Mouse (Mus musculus): ENCODE results near the gene Paqr4. TPM values are rescaled to one million over a fixed set of nuclear protein-coding genes. Genes with fewer than 3 reads are reported as not detected.

Gene Paqr4
- polyA plus RNA-seq (2015; fragmentation: Nextera tagmentation; extraction: Ambion mirVana): 26.3 and 28.0 TPM in 2 replicates

- Histone ChIP-seq H3K27me3 (ENCODE audit: control insufficient read depth, insufficient read depth, low read length) (peaks cover 5% of the 10 kb centered on the region; the same call in 1 of the 2 replicates), H3K9ac (ENCODE audit: low read length) (peak within 1 kb of the TSS; percentile 71), H3K4me2 (replicated peaks; ENCODE audit: low read depth) (peak within 1 kb of the TSS; percentile 94), H3K4me1 (replicated peaks; ENCODE audit: control insufficient read depth, insufficient read depth) (peaks cover 13% of the 10 kb centered on the region; the same call in 1 of the 2 replicates), H3K9me3 (ENCODE audit: control insufficient read depth, low read length) (no peaks in the 10 kb centered on the region), H3K4me3 (ENCODE audit: low read depth, low read length) (peak within 1 kb of the TSS; percentile 72), H3K36me3 (ENCODE audit: control insufficient read depth, insufficient read depth, low read length) (peaks cover 3% of the 10 kb centered on the region; the same call in 1 of the 2 replicates), H3K27ac (replicated peaks) (peak within 1 kb of the TSS; percentile 86)
- ATAC-seq (ENCODE audit: low FRiP score, low TSS enrichment) (peak; percentile 81), DNase-seq (ENCODE audit: low spot score) (peak; percentile 80)
- 2% methylated on average over 13 of the region's 13 CpGs for WGBS
- TF ChIP-seq EP300 (optimal IDR thresholded peaks at IDR 0.05) (no peak), CTCF (IDR thresholded peaks at IDR 0.05; ENCODE audit: low read depth) (no peak)
These were observed at the start of gene Paqr4 for GRCm38 (mm10) chr17:23740598-23741021. Gene Paqr4 (minus strand): TSS chr17:23740867.

GRCm38 (mm10) chr17:23789749-23790268 lies 49.1 kb upstream of the Paqr4 start:
- Histone ChIP-seq H3K27ac (replicated peaks) (peak overlapping the region; percentile 86), H3K4me1 (replicated peaks; ENCODE audit: control insufficient read depth, insufficient read depth) (peaks cover 4% of the 10 kb centered on the region; the same call in 1 of the 2 replicates), H3K27me3 (ENCODE audit: control insufficient read depth, insufficient read depth, low read length) (no peaks in the 10 kb centered on the region), H3K4me3 (ENCODE audit: low read depth, low read length) (peak overlapping the region; percentile 47), H3K9me3 (ENCODE audit: control insufficient read depth, low read length) (no peaks in the 10 kb centered on the region), H3K4me2 (replicated peaks; ENCODE audit: low read depth) (peak overlapping the region; percentile 78), H3K9ac (ENCODE audit: low read length) (peak overlapping the region; percentile 80), H3K36me3 (ENCODE audit: control insufficient read depth, insufficient read depth, low read length) (no peaks in the 10 kb centered on the region)
- DNase-seq (ENCODE audit: low spot score): no peak
- TF ChIP-seq EP300 (optimal IDR thresholded peaks at IDR 0.05): no peak
- no peak for TF ChIP-seq CTCF (IDR thresholded peaks at IDR 0.05; ENCODE audit: low read depth)
- 24% methylated on average over 8 of the region's 8 CpGs for WGBS
- ATAC-seq (ENCODE audit: low FRiP score, low TSS enrichment): no peak

- no peak for DNase-seq (ENCODE audit: low spot score)
- WGBS: 88% methylated on average over 4 of the region's 4 CpGs
- no peaks in the 10 kb centered on the region for H3K27me3 ChIP-seq (ENCODE audit: control insufficient read depth, insufficient read depth, low read length)
- no peak for ATAC-seq (ENCODE audit: low FRiP score, low TSS enrichment)
- H3K27ac ChIP-seq (replicated peaks): no peak overlapping the region
- H3K9ac ChIP-seq (ENCODE audit: low read length): no peak overlapping the region
- H3K4me3 ChIP-seq (ENCODE audit: low read depth, low read length): no peak overlapping the region
- H3K4me2 ChIP-seq (replicated peaks; ENCODE audit: low read depth): no peak overlapping the region
- H3K36me3 ChIP-seq (ENCODE audit: control insufficient read depth, insufficient read depth, low read length): no peaks in the 10 kb centered on the region
- no peaks in the 10 kb centered on the region for H3K9me3 ChIP-seq (ENCODE audit: control insufficient read depth, low read length)
- no peak for TF ChIP-seq CTCF (IDR thresholded peaks at IDR 0.05; ENCODE audit: low read depth)
- no peak for TF ChIP-seq EP300 (optimal IDR thresholded peaks at IDR 0.05)
- peaks cover 4% of the 10 kb centered on the region; the same call in 1 of the 2 replicates for H3K4me1 ChIP-seq (replicated peaks; ENCODE audit: control insufficient read depth, insufficient read depth)
These were observed 48.3 kb upstream of the Paqr4 start for GRCm38 (mm10) chr17:23788973-23789372.

GRCm38 (mm10) chr17:23786510-23786931 lies 45.9 kb upstream of the Paqr4 start:
- H3K9ac ChIP-seq (ENCODE audit: low read length): no peak overlapping the region
- no peaks in the 10 kb centered on the region for H3K27me3 ChIP-seq (ENCODE audit: control insufficient read depth, insufficient read depth, low read length)
- TF ChIP-seq CTCF (IDR thresholded peaks at IDR 0.05; ENCODE audit: low read depth): no peak
- TF ChIP-seq EP300 (optimal IDR thresholded peaks at IDR 0.05): no peak
- WGBS: 15% methylated on average over 13 of the region's 13 CpGs
- H3K27ac ChIP-seq (replicated peaks): no peak overlapping the region
- H3K4me1 ChIP-seq (replicated peaks; ENCODE audit: control insufficient read depth, insufficient read depth): peaks cover 4% of the 10 kb centered on the region; the same call in 1 of the 2 replicates
- peak; percentile 16; the same call in 1 of the 2 replicates for ATAC-seq (ENCODE audit: low FRiP score, low TSS enrichment)
- peak overlapping the region; percentile 54 for H3K4me3 ChIP-seq (ENCODE audit: low read depth, low read length)
- no peaks in the 10 kb centered on the region for H3K36me3 ChIP-seq (ENCODE audit: control insufficient read depth, insufficient read depth, low read length)
- no peak for DNase-seq (ENCODE audit: low spot score)
- no peaks in the 10 kb centered on the region for H3K9me3 ChIP-seq (ENCODE audit: control insufficient read depth, low read length)
- H3K4me2 ChIP-seq (replicated peaks; ENCODE audit: low read depth): peak overlapping the region; percentile 80

- Histone ChIP-seq H3K4me2 (replicated peaks; ENCODE audit: low read depth) (peak within 1 kb of the TSS; percentile 80), H3K36me3 (ENCODE audit: control insufficient read depth, insufficient read depth, low read length) (no peaks in the 10 kb centered on the region), H3K27me3 (ENCODE audit: control insufficient read depth, insufficient read depth, low read length) (no peaks in the 10 kb centered on the region), H3K4me1 (replicated peaks; ENCODE audit: control insufficient read depth, insufficient read depth) (peaks cover 2% of the 10 kb centered on the region; the same call in 1 of the 2 replicates), H3K4me3 (ENCODE audit: low read depth, low read length) (peak within 1 kb of the TSS; percentile 54), H3K9ac (ENCODE audit: low read length) (peak within 1 kb of the TSS; percentile 64), H3K9me3 (ENCODE audit: control insufficient read depth, low read length) (no peaks in the 10 kb centered on the region), H3K27ac (replicated peaks) (no peak within 1 kb of the TSS)
- WGBS: 2% methylated on average over 43 of the region's 43 CpGs
- TF ChIP-seq CTCF (IDR thresholded peaks at IDR 0.05; ENCODE audit: low read depth): peak; percentile 25
- TF ChIP-seq EP300 (optimal IDR thresholded peaks at IDR 0.05): no peak
- ATAC-seq (ENCODE audit: low FRiP score, low TSS enrichment): peak; percentile 81
- peak; percentile 85 for DNase-seq (ENCODE audit: low spot score)
These were observed 45.1 kb upstream of the Paqr4 start, which contains the start of gene Flywch2 for GRCm38 (mm10) chr17:23785561-23786471. Gene Flywch2 (minus strand): TSS chr17:23786081.

All from stomach, postnatal 0 days (tissue).